In genomic region chr6:144312781-144313754, GRCm38 (mm10) we compare ENCODE assay signal across 13 mouse cellular contexts.
DNase-seq lines count a peak whose midpoint lies in the region; ATAC-seq and TF ChIP-seq lines count a peak whose summit lies in the region.
"Had no signal": no experiment of that assay in that cellular context is flagged by ENCODE, and none has a peak within 500 bp of the region (broad histone marks: within the 10 kb centered on the region; RNA-seq: fewer than 3 reads in every experiment).

No protein-coding gene starts in this region.

- H3K4me1 ChIP-seq in embryonic facial prominence, embryonic 11.5 days (ENCODE audit: control insufficient read depth, insufficient read depth, low read length), result no peaks in the 10 kb centered on the region; the same call in 1 of the 2 replicates
- H3K4me1 ChIP-seq in hindbrain, embryonic 11.5 days (replicated peaks; ENCODE audit: control insufficient read depth, insufficient read depth, low read length), result no peaks in the 10 kb centered on the region
- H3K4me1 ChIP-seq in midbrain, embryonic 12.5 days, result peaks cover 15% of the 10 kb centered on the region
- no peaks in the 10 kb centered on the region for H3K4me1 ChIP-seq in thymus, adult 2 months (replicated peaks; ENCODE audit: control insufficient read depth, insufficient read depth, low read length)
- no peaks in the 10 kb centered on the region for H3K4me1 ChIP-seq in lung, postnatal 0 days (ENCODE audit: insufficient read depth, low read depth, low read length)
- H3K4me1 ChIP-seq in kidney, adult 2 months (ENCODE audit: control insufficient read depth, insufficient read depth, low read length), result no peaks in the 10 kb centered on the region
- H3K4me1 ChIP-seq: heart, embryonic 10.5 days; intestine, embryonic 15.5 days; liver, embryonic 12.5 days; megakaryocyte, embryonic 14.5 days had no signal

- no peak for TF ChIP-seq CTCF in thymus, adult 2 months (IDR thresholded peaks at IDR 0.05; ENCODE audit: borderline replicate concordance, control insufficient read depth, extremely low read depth, insufficient read depth, low read length, poor library complexity)
- TF ChIP-seq CTCF in lung, postnatal 0 days (IDR thresholded peaks at IDR 0.05), result no peak
- no peak for TF ChIP-seq CTCF in kidney, adult 2 months (conservative IDR thresholded peaks at IDR 0.05; ENCODE audit: insufficient read depth, insufficient read length, low read depth, low read length)

- peak; percentile 94 for DNase-seq in Muller cell, postnatal 12 days (ENCODE audit: inconsistent ontology term)
- DNase-seq in embryonic facial prominence, embryonic 11.5 days (ENCODE audit: low spot score), result peak; percentile 43
- DNase-seq in hindbrain, embryonic 11.5 days (ENCODE audit: low spot score), result peak; percentile 72
- no peak for DNase-seq in thymus, adult 2 months
- no peak for DNase-seq in urinary bladder, postnatal 4 days (ENCODE audit: low spot score in 2 of 2)
- no peak for DNase-seq in lung, postnatal 0 days (ENCODE audit: low spot score)
- DNase-seq in kidney, adult 2 months, result no peak
- DNase-seq: cerebellum, postnatal 25 days had no signal

- no peak for TF ChIP-seq EP300 in lung, postnatal 0 days (IDR thresholded peaks at IDR 0.05)

- H3K4me3 ChIP-seq in embryonic facial prominence, embryonic 11.5 days (ENCODE audit: low read depth, low read length), result no peak overlapping the region
- H3K4me3 ChIP-seq in hindbrain, embryonic 11.5 days (ENCODE audit: low read depth, low read length), result no peak overlapping the region
- H3K4me3 ChIP-seq in midbrain, embryonic 12.5 days, result no peak overlapping the region
- H3K4me3 ChIP-seq in thymus, adult 2 months (ENCODE audit: control insufficient read depth, insufficient read depth, low read length), result no peak overlapping the region
- H3K4me3 ChIP-seq in lung, postnatal 0 days (ENCODE audit: low read depth, low read length), result no peak overlapping the region
- no peak overlapping the region for H3K4me3 ChIP-seq in kidney, adult 2 months (ENCODE audit: insufficient read depth, low read depth, low read length)
- H3K4me3 ChIP-seq: heart, embryonic 10.5 days; intestine, embryonic 15.5 days; liver, embryonic 12.5 days; megakaryocyte, embryonic 14.5 days had no signal

- peak; percentile 72 for ATAC-seq in embryonic facial prominence, embryonic 11.5 days (replicated peaks; ENCODE audit: insufficient number of reproducible peaks, low FRiP score, low TSS enrichment, low read depth)
- peak; percentile 93 for ATAC-seq in hindbrain, embryonic 11.5 days (ENCODE audit: low FRiP score)
- peak; percentile 96 for ATAC-seq in midbrain, embryonic 12.5 days (ENCODE audit: low FRiP score, low read depth)
- ATAC-seq in lung, postnatal 0 days, result no peak
- ATAC-seq: intestine, embryonic 15.5 days; liver, embryonic 12.5 days had no signal

- TF ChIP-seq POLR2A in thymus, adult 2 months (IDR thresholded peaks at IDR 0.05; ENCODE audit: control insufficient read depth, extremely low read depth, insufficient read depth, low read length, poor library complexity), result no peak
- no peak for TF ChIP-seq POLR2A in kidney, adult 2 months (IDR thresholded peaks at IDR 0.05; ENCODE audit: low read depth, low read length)

- H3K27ac ChIP-seq in embryonic facial prominence, embryonic 11.5 days (replicated peaks; ENCODE audit: low read depth, low read length), result no peak overlapping the region
- H3K27ac ChIP-seq in hindbrain, embryonic 11.5 days (ENCODE audit: low read depth, low read length), result peak overlapping the region; percentile 60
- H3K27ac ChIP-seq in midbrain, embryonic 12.5 days (replicated peaks), result peak overlapping the region; percentile 50
- H3K27ac ChIP-seq in thymus, adult 2 months (ENCODE audit: control insufficient read depth, insufficient read depth, low read length), result no peak overlapping the region
- no peak overlapping the region for H3K27ac ChIP-seq in lung, postnatal 0 days (ENCODE audit: low read length)
- H3K27ac ChIP-seq in kidney, adult 2 months (ENCODE audit: insufficient read depth, low read depth, low read length), result no peak overlapping the region
- H3K27ac ChIP-seq: heart, embryonic 10.5 days; intestine, embryonic 15.5 days had no signal

- H3K27me3 ChIP-seq in embryonic facial prominence, embryonic 11.5 days (ENCODE audit: control insufficient read depth, insufficient read depth, low read length), result no peaks in the 10 kb centered on the region
- H3K27me3 ChIP-seq in hindbrain, embryonic 11.5 days (ENCODE audit: control insufficient read depth, insufficient read depth, low read length), result no peaks in the 10 kb centered on the region
- H3K27me3 ChIP-seq in midbrain, embryonic 12.5 days, result no peaks in the 10 kb centered on the region
- H3K27me3 ChIP-seq in thymus, adult 2 months (ENCODE audit: control insufficient read depth, insufficient read depth, low read length), result no peaks in the 10 kb centered on the region
- no peaks in the 10 kb centered on the region for H3K27me3 ChIP-seq in lung, postnatal 0 days (replicated peaks; ENCODE audit: insufficient read depth, low read length)
- no peaks in the 10 kb centered on the region for H3K27me3 ChIP-seq in kidney, adult 2 months (replicated peaks; ENCODE audit: control insufficient read depth, insufficient read depth, low read length)
- H3K27me3 ChIP-seq: intestine, embryonic 15.5 days; liver, embryonic 12.5 days had no signal

- H3K36me3 ChIP-seq in embryonic facial prominence, embryonic 11.5 days (replicated peaks; ENCODE audit: control insufficient read depth, insufficient read depth, low read depth, low read length), result no peaks in the 10 kb centered on the region
- no peaks in the 10 kb centered on the region for H3K36me3 ChIP-seq in hindbrain, embryonic 11.5 days (ENCODE audit: control insufficient read depth, insufficient read depth, low read length)
- H3K36me3 ChIP-seq in midbrain, embryonic 12.5 days, result no peaks in the 10 kb centered on the region
- no peaks in the 10 kb centered on the region for H3K36me3 ChIP-seq in thymus, adult 2 months (ENCODE audit: control insufficient read depth, insufficient read depth, low read length)
- H3K36me3 ChIP-seq in lung, postnatal 0 days (ENCODE audit: insufficient read depth, low read length), result no peaks in the 10 kb centered on the region
- H3K36me3 ChIP-seq in kidney, adult 2 months (ENCODE audit: control insufficient read depth, insufficient read depth, low read length), result no peaks in the 10 kb centered on the region
- H3K36me3 ChIP-seq: heart, embryonic 10.5 days; intestine, embryonic 15.5 days; liver, embryonic 12.5 days had no signal

- H3K9me3 ChIP-seq in embryonic facial prominence, embryonic 11.5 days (replicated peaks; ENCODE audit: control insufficient read depth, low read length), result no peaks in the 10 kb centered on the region
- H3K9me3 ChIP-seq in hindbrain, embryonic 11.5 days (ENCODE audit: control insufficient read depth, low read length), result no peaks in the 10 kb centered on the region
- no peaks in the 10 kb centered on the region for H3K9me3 ChIP-seq in midbrain, embryonic 12.5 days
- H3K9me3 ChIP-seq in lung, postnatal 0 days (ENCODE audit: low read length), result no peaks in the 10 kb centered on the region
- H3K9me3 ChIP-seq: heart, embryonic 10.5 days; intestine, embryonic 15.5 days; liver, embryonic 12.5 days had no signal

- no peak overlapping the region for H3K4me2 ChIP-seq in embryonic facial prominence, embryonic 11.5 days (ENCODE audit: low read depth, low read length)
- H3K4me2 ChIP-seq in hindbrain, embryonic 11.5 days (replicated peaks; ENCODE audit: low read depth, low read length), result no peak overlapping the region
- 0 out of 2 replicates have a peak overlapping the region, but pooled peaks have one; percentile 2 for H3K4me2 ChIP-seq in midbrain, embryonic 12.5 days (replicated peaks)
- H3K4me2 ChIP-seq in lung, postnatal 0 days (replicated peaks; ENCODE audit: low read depth, low read length), result no peak overlapping the region
- H3K4me2 ChIP-seq: intestine, embryonic 15.5 days; liver, embryonic 12.5 days had no signal

- H3K9ac ChIP-seq in embryonic facial prominence, embryonic 11.5 days (replicated peaks; ENCODE audit: low read length), result no peak overlapping the region
- H3K9ac ChIP-seq in hindbrain, embryonic 11.5 days (ENCODE audit: low read depth, low read length), result no peak overlapping the region
- no peak overlapping the region for H3K9ac ChIP-seq in midbrain, embryonic 12.5 days (replicated peaks)
- no peak overlapping the region for H3K9ac ChIP-seq in lung, postnatal 0 days (replicated peaks; ENCODE audit: low read depth)
- H3K9ac ChIP-seq: intestine, embryonic 15.5 days; liver, embryonic 12.5 days had no signal

- 51% methylated on average over 17 of the region's 17 CpGs for WGBS in embryonic facial prominence, embryonic 11.5 days
- 45% methylated on average over 17 of the region's 17 CpGs for WGBS in hindbrain, embryonic 11.5 days
- WGBS in midbrain, embryonic 12.5 days, result 42% methylated on average over 17 of the region's 17 CpGs
- 97% methylated on average over 17 of the region's 17 CpGs for WGBS in thymus, adult 2 months
- 75% methylated on average over 17 of the region's 17 CpGs for WGBS in lung, postnatal 0 days
- 71% methylated on average over 17 of the region's 17 CpGs for WGBS in kidney, adult 2 months

Comparison
In these comparisons a context has a peak if more than half of its experiments do, and no peak if none do; other contexts are left out.
1. DNase-seq: peak in Muller cell, postnatal 12 days (single experiment), embryonic facial prominence, embryonic 11.5 days (single experiment) and hindbrain, embryonic 11.5 days (single experiment); none in thymus, adult 2 months (single experiment), urinary bladder, postnatal 4 days (0 of 2), lung, postnatal 0 days (single experiment) and kidney, adult 2 months (single experiment).
2. H3K27ac ChIP-seq: peak in hindbrain, embryonic 11.5 days (single experiment) and midbrain, embryonic 12.5 days (single experiment); none in embryonic facial prominence, embryonic 11.5 days (single experiment), thymus, adult 2 months (single experiment), lung, postnatal 0 days (single experiment) and kidney, adult 2 months (single experiment).